Mouse (Mus musculus): ENCODE data around the gene Vmn2r84.

DNA sequence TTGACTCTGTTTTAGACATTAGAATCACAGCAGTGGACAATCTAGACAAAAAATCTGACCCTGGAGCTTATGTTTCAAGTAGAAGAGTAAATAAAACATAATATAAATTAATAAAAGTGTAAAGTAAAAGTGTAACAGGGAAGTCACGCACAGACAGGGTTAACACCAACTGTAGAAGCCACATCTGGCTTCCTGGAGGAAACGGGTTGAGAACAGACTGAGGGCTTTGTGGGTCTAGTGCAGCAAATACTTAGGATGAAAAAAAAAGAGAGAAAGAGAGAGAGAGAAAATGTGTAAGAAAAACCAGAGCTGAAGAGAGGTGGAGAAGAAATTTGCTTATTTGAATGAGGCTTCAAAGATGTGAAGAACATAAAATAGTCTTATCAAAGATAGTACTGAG lies 56.6 kb downstream of the Vmn2r84 start:
- TF ChIP-seq CTCF (IDR thresholded peaks at IDR 0.05; ENCODE audit: insufficient read depth, low read depth, low read length) (no peak), POLR2A (IDR thresholded peaks at IDR 0.05; ENCODE audit: insufficient read depth, low read depth, low read length) (no peak)
